Mouse (Mus musculus): ENCODE results near the gene Ces3a. TPM values are rescaled to one million over a fixed set of nuclear protein-coding genes. Genes with fewer than 3 reads are reported as not detected.
"Not testable (repeated sequence)": the region's sequence is repeated elsewhere in the genome, so short reads cannot be mapped to it uniquely, and the experiment has no call there.

Gene Ces3a
- total RNA-seq (2021) = not detected

- DNase-seq (ENCODE audit: extremely low spot score in 1 of 2, low spot score in 1 of 2) = no peak
These were observed at the start of gene Ces3a for GRCm38 (mm10) chr8:105048371-105048854. TSS of gene Ces3a (plus strand) at chr8:105048601.

GRCm38 (mm10) chr8:104999183-104999582, 49.2 kb upstream of the Ces3a start:
- no peak for DNase-seq (ENCODE audit: extremely low spot score in 1 of 2, low spot score in 1 of 2)

GRCm38 (mm10) chr8:105000586-105000985, 47.8 kb upstream of the Ces3a start, which contains the start of gene Ces2h:
TSS of gene Ces2h (plus strand) at chr8:105000853.
- no peak for DNase-seq (ENCODE audit: extremely low spot score in 1 of 2, low spot score in 1 of 2)

GRCm38 (mm10) chr8:105010000-105010399, 38.4 kb upstream of the Ces3a start:
- DNase-seq (ENCODE audit: extremely low spot score in 1 of 2, low spot score in 1 of 2) = no peak

DNA sequence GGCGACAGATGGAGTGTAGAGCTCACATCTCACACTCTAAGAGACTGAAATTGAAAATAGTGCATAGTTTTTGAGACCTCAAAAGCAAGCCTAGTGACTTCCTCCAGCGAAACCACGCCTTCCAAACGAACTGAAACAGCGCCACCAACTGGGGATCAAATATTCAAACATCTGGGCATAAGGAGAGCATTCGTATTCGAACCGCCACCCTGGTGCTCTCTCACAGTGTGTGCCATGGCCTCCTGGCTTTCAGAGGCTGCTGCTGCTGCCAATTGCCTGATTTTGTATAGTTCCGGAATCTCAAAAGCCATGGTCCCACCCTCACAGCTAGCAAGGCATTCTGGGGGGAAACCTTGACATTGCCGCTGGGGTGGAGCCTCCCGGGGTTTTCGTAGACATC, 37.3 kb upstream of the Ces3a start:
- DNase-seq (ENCODE audit: extremely low spot score in 1 of 2, low spot score in 1 of 2) = no peak

- DNase-seq (ENCODE audit: extremely low spot score in 1 of 2, low spot score in 1 of 2) = no peak
These were observed 34.0 kb upstream of the Ces3a start for GRCm38 (mm10) chr8:105014391-105014790.

GRCm38 (mm10) chr8:105021954-105022353, 26.4 kb upstream of the Ces3a start:
- DNase-seq (ENCODE audit: extremely low spot score in 1 of 2, low spot score in 1 of 2) = no peak

DNA sequence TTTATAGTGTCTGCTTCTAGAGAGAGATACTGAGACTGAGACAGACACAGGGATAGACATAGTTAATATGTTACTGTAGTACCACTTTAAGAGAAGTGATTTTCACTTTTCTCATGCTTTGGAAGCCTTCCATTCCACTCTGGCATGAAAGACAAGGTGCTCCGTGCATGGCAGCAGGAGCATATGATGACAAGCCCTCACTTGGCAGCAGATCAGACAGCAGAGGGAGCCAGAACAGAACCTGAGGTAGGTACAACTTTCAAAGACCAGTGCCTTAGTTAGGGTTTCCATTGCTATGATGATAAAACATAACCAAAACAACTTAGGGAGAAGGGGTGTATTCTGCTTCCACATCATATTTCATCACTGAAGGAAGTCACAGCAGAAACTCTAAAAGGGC, 25.3 kb upstream of the Ces3a start:
- DNase-seq (ENCODE audit: extremely low spot score in 1 of 2, low spot score in 1 of 2) = no peak

DNA sequence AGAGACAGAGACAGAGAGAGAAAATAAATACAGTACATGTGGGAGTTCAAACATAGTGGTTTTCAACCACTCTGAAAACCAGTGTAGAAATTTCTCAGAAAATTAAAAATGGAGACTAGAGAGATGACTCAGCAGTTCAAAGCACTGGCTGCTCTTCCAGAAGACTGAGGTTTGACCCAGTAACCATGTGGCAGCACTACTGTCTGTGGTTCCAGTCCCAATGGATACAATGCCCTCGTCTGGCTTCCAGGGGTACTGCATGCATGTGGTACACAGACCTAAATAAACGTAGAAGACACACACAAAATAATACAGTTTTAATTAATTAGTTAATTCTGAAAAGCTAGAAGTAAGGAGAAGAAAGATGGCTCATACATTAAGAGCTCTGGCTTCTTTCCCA, 23.4 kb upstream of the Ces3a start:
- no peak for DNase-seq (ENCODE audit: extremely low spot score in 1 of 2, low spot score in 1 of 2)

DNA sequence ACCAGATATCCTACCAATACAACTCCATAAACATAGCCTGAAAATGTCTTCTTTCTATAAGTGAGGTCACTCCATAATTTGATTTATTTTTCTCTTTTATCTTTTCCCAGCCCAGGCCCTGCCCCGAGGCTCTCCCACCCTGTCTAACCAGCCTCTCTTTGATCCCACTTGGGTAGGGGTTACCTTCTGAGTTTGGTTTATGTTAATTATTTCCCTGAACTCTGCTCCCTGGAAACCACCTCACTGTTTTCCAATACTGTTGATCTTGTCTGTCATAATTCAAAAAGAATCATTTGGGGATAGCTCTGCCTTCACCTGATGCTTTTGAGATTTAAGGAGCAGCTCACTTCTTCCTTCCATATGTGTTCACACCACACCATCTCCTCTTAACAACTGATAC, 4.9 kb upstream of the Ces3a start:
- no peak for DNase-seq (ENCODE audit: extremely low spot score in 1 of 2, low spot score in 1 of 2)

DNA sequence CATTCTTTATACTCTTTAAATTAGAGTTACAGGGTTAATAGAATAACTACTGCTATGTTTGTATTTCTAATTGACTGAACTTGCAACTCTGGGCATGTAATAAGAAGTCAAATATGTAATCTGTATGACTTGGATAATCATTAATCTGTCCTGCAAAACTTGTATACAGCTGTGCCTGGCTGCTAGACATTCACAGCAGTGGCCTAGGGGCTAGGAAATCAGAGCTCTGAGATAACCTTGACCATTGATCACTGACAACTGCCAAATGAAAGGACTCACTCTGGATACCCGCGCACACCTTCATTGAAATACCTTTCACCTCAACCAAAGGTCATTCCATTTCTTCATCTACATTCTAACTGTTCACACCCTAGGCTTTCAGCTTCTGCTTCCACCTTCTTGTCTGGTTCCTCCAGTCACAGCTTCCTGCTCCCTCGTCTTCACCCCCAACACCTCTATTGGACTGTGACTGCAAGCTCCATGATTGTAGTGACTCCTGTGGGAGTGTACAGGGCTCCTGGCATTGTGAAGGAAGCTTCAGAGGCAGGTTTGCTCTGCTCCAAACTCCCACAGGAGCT, 2.5 kb upstream of the Ces3a start:
- DNase-seq (ENCODE audit: extremely low spot score in 1 of 2, low spot score in 1 of 2) = no peak

GRCm38 (mm10) chr8:105056211-105056610, 7.8 kb downstream of the Ces3a start:
- DNase-seq (ENCODE audit: extremely low spot score in 1 of 2, low spot score in 1 of 2) = no peak

DNA sequence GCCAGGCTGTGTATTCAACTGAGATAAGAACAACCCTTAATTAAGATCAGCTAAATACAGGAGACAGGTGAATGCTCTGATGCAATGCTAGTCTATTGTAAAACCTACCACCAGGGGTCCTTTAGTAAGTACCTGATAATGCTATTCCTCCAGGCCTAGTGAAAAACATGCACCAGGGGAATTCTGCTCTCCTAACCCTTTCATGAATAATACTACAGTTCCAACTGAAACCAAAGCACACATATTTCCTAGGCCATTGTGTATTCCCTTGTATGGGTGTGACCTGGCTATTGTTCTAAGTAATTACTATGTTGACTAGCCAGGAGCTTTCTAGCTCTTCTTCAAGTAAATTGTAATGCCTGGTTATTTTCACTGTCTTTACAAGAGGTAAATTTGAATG, 11.7 kb downstream of the Ces3a start:
- DNase-seq (ENCODE audit: extremely low spot score in 1 of 2, low spot score in 1 of 2) = no peak

DNA sequence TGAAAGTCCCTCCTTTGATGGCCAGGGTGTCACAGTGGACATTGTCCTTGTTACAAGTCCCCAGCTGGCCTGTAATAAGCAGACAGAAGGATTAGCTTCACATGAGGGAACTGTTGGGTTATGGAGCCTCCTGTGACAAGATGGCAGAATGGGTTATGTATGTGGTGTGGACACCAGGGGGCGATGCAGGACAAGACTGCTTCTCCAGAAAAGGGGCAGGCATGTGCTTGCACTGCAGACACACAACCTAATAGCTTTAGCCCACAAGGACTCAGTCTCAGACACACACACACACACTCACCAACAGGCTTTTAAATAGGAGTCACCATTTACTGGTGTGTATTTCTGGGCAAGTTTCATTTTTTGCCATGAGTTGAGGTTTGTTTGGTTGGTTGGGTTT, 18.4 kb downstream of the Ces3a start:
- DNase-seq (ENCODE audit: extremely low spot score in 1 of 2, low spot score in 1 of 2) = peak; percentile 8 to 25

GRCm38 (mm10) chr8:105067905-105068304, 19.5 kb downstream of the Ces3a start:
- DNase-seq (ENCODE audit: extremely low spot score in 1 of 2, low spot score in 1 of 2) = not testable (repeated sequence)

- DNase-seq (ENCODE audit: extremely low spot score in 1 of 2, low spot score in 1 of 2) = no peak
These were observed 20.6 kb downstream of the Ces3a start for GRCm38 (mm10) chr8:105068971-105069370.

DNA sequence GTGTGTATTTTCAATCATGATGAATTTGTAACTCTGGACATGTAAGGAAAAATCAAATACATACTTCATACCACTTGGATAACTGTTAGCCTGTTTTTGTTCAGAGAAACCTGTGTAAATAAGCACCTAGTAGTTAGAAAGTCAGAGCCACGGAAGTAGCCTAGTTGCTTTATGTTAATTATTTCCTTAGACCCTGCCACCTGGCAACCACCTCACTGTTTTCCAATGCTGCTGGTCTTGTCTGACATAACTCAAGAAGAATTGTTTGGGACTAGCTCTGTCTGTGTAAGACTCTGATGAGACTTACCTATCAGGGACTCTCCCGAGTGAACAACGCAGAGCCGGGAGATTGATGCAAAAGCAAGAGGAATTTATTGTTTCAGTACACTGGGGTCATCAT, 28.2 kb downstream of the Ces3a start:
- no peak for DNase-seq (ENCODE audit: extremely low spot score in 1 of 2, low spot score in 1 of 2)

GRCm38 (mm10) chr8:105077071-105077470, 28.7 kb downstream of the Ces3a start:
- no peak for DNase-seq (ENCODE audit: extremely low spot score in 1 of 2, low spot score in 1 of 2)

- DNase-seq (ENCODE audit: extremely low spot score in 1 of 2, low spot score in 1 of 2) = no peak
These were observed 30.2 kb downstream of the Ces3a start for GRCm38 (mm10) chr8:105078591-105078990.

- DNase-seq (ENCODE audit: extremely low spot score in 1 of 2, low spot score in 1 of 2) = no peak
These were observed 32.5 kb downstream of the Ces3a start for GRCm38 (mm10) chr8:105080814-105081336.

DNA sequence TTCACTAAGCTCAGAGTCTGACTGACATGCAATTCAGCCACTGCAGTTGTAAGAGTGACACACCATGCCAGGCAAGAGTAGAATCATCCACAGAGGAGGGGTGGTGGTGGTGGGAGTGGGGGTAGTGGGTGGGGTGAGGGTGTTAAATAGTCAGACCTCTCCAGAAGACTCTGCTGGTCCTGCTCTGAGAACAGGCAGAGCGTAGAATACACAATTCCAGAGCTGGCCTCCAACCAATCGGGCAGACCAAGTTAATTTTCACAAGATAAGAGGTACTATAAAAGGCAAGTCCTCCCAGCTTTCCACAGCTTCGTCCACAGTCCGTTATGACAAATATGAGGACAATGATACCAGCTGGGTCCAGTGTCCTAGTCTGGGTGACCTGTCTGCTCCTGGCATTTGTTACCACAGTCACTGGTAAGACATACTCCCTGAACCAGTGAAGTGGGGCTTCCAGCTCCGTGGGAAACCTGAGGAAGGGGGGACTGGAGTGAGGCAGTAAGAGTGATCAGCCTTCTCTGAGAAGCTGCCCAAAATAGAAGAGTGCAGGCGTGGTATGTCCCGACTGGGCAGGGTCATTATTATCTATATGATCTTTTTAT, 35.1 kb downstream of the Ces3a start, which contains the start of gene Ces3b:
Gene Ces3b (plus strand): TSS at position 305 of the 602 bp plus-strand sequence.
- DNase-seq (ENCODE audit: extremely low spot score in 1 of 2, low spot score in 1 of 2) = no peak

DNA sequence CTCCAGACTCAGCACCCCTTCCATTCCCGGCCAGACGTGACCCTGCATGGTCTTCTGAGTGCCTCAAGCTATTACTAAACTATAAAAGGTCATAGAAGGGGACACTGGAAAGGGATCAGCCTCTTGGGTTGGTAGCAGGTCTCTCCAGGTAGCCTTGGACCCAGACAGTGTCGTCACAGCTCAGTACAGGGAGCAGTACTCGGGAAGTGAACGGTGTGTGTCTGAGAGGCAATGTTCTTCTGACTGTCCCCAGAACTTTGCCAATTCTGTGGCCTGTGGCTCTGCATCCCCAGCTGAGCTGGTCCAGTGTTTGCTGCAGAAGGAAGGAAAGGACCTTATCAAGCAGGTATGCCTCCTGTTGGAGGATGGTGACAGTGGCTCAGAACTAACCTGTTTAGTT, 39.8 kb downstream of the Ces3a start:
- not testable (repeated sequence) for DNase-seq (ENCODE audit: extremely low spot score in 1 of 2, low spot score in 1 of 2)

Measured in layer of hippocampus, postnatal 25 days (tissue).